Mouse (Mus musculus) frontal cortex, postnatal 25 days (tissue): Measurements from ENCODE around the gene Rhox3g.
"Not testable (repeated sequence)": the region's sequence is repeated elsewhere in the genome, so short reads cannot be mapped to it uniquely, and the experiment has no call there.

ENCODE experiments used
- DNase-seq, 2 experiments: peaks; one replicate each; pipeline ENCODE4 v3.0.0; 2022; ENCODE audit warnings: low spot score in 2 of 2

Rhox3g gene

GRCm38 (mm10) chrX:37628512-37628911 is at the start of gene Rhox3g:
Rhox3g (minus strand) TSS chrX:37628612.
- DNase-seq, result not testable (repeated sequence)

GRCm38 (mm10) chrX:37673177-37673576 is 44.8 kb upstream of the Rhox3g start, which contains the start of gene Rhox2h:
Rhox2h (minus strand) TSS chrX:37673277.
- DNase-seq, result not testable (repeated sequence)

GRCm38 (mm10) chrX:37668664-37669063 is 40.3 kb upstream of the Rhox3g start, which contains the start of gene Rhox3h:
Rhox3h (minus strand) TSS chrX:37668764.
- DNase-seq, result not testable (repeated sequence)

GRCm38 (mm10) chrX:37651227-37651626 is 22.8 kb upstream of the Rhox3g start, which contains the start of gene Rhox4g:
Rhox4g (minus strand) TSS chrX:37651327.
- DNase-seq, result not testable (repeated sequence)

GRCm38 (mm10) chrX:37643370-37643769 is 15.0 kb upstream of the Rhox3g start, which contains the start of gene Rhox2g:
Rhox2g (minus strand) TSS chrX:37643470.
- not testable (repeated sequence) for DNase-seq

- not testable (repeated sequence) for DNase-seq
These were observed 20.8 kb downstream of the Rhox3g start, which contains the start of gene Rhox4f for GRCm38 (mm10) chrX:37607604-37608003. Rhox4f (minus strand) TSS chrX:37607704.

GRCm38 (mm10) chrX:37580692-37581091 is 47.7 kb downstream of the Rhox3g start, which contains the start of gene Rhox3f:
Rhox3f (plus strand) TSS chrX:37580992.
- not testable (repeated sequence) for DNase-seq
